Mouse (Mus musculus) retina, embryonic 14.5 days (tissue): ENCODE measurements around the gene Mark2.
"Not testable (repeated sequence)": the region's sequence is repeated elsewhere in the genome, so short reads cannot be mapped to it uniquely, and the experiment has no call there.

Experiments used
- DNase-seq: peaks from one replicate; pipeline ENCODE4 v3.0.0-alpha.2; 2015; ENCODE audit warnings: low spot score

Mark2 gene

DNA sequence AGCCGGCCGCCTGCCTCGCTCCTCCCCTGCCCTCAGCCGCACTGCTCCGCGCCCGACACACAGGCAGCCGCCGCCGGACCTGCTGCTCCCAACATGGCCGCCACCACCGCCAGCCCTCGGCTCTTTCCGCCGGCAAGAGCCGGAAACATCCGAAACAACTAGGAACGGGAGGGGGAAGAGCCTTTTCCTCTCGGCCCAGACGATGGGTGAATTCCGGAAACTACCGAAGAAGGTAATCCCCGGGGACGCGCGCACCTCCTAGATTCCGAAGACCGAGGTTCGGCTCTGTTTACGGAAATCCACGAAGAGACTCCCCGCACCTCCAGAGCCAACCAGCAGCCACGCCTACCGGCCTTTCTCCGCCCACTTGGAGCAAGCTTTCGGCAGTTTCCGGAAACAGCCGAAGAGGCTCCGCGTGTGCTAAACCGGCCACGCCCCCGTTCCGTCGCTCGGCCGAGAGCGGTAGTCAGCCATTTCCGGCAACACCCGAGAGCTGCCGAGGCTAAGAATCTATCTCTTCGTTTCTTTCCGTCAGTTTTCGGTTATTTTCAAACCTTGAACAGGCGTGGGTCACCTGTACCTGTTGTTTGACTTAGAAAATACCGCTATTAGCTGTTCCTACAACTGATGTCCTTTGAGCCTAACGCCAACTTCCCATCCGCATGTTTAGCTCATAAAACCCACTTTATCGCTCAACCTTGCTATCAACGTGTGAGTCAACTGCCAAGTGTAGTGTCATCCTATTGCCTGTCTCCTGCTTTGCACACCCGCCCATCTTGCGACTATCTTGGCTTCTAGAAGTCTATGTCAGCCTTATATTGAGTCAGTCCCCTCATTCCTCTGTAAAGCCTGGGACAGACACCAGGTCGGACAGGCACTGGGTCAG is at the start of gene Mark2:
Gene Mark2, minus strand, starts transcription at position 349 of the 886 bp plus-strand sequence.
- DNase-seq = peak; percentile 100

DNA sequence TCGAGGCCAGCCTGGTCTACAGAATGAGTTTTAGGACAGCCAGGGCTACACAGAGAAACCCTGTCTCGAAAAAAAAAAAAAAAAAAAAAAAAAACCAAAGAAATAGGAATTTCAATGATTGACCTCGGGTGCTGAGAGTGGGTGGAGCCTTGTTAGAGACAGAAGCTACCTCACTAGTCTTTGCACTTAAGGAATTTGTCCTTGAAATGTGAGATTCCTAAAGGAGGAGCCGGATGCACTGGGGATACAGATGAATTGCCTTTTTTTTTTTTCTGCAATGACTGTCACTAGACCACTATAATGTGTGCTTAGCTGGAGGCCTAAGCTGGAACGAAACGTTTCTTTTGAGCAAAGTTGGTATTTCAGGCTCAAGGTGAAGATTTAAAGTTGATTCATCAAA is 46.8 kb upstream of the Mark2 start:
- no peak for DNase-seq

DNA sequence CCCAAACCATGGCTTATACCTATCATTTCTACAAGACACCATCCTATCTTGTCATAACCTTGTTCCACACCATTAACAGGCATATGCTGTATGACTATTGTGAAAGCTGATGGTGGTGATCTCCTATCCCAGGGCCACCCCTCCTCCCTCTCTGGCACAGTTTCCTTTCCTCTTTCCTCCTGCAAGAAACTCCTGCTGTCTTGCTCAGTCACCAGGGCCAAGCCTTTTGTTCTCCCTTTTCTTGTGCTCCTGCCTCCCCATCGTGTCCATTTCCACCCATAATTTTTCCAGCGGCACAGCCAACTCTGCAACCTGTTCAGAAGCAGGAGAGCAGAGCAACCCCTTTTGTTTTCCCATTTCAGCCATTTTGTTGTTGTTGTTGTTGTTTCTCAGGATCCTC is 44.4 kb upstream of the Mark2 start:
- no peak for DNase-seq

DNA sequence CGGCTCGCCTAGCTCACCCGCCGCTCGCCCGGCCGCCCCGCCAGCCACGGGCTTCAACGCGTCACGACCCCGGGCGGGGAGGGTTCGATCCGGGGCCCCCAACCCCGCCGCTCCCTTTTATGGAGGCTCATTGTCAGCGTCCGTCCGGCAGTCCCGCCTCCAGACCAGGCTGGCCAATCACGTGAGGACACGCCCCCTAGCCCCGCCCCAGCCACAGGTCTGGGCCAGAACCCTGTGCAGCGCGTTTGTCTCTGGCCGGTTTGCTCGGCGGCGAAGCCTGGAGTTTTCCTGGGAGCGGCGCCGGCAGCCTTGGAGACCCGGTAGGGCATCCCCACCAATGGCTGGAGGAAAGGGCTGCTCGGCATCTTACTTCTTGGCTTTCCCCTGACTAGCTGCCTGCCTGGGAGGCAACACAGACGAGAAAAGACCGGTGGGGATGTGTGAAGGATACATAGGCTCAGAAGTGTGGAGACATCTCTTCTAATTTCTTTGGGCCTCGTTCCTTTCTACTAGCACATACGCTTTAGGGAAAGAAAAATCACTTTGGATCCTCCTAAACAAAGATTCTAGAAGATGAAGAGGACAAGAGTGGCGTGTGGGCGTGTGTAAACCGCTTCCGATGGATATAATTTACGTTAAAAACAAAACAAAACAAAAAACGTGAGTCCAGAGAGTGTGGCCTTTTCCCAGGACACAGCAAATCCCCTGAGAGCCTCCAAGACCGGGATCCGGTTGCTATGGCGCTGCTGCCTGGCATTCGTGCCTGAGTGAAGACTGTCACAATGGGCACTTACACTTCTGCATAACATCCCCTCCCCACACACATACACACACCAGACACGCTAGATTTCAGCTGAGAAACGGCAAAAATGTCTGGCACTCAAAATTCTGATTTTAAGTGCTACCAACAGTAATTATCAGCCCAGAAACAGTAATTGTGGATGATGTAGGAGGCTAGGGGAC is 41.5 kb upstream of the Mark2 start, which contains the start of gene Spindoc:
Gene Spindoc, minus strand, starts transcription at position 92 of the 963 bp plus-strand sequence.
- DNase-seq = peak; percentile 98

DNA sequence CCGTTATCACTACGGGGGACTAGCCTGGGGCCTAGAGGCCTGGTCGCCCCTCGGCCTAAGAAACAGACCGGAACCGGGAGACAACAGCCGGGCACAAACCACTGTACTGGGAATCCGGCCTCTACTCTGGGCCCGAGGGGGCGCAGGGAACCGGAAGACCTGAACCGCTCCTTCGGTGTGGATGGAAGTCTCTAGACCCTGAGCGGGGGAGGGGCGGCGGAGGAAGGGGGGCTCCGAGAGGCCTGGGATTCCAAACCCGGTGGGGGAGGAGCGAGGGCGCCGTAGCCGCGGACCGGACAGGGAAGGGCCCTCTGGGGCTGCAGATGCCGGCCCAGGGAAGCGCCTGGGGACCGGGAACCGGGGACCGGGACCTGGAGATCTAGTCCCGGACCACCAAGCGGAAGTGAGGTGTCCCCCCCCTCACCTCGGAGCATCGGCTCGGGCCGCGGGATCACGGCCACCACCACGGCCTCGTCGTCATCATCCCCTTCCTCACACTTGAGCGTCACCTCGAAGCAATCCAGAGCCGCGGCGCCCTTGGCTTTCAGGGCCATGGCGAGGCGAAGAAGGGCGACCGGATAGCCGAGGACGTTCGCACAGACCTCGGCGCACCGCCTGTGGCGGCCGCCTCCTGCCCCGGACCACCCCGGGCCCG is 40.7 kb upstream of the Mark2 start:
- peak; percentile 74 for DNase-seq

DNA sequence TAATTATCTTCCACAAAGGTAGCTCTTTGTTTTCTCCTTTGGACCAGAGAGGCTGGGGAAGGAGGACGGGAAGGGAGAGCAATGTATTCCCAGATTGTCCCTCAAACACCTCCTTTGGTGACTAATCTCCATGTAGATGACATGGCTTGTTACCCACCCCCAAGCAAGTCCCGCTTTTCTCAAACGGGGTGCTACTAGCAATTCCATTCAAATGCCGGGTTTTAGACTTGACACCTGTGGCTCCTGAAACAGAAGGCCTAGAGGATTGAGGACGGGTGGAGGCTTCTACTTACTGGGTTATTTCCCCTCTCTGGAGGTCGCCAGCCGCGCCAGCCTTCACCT is 40.2 kb upstream of the Mark2 start:
- DNase-seq = no peak

DNA sequence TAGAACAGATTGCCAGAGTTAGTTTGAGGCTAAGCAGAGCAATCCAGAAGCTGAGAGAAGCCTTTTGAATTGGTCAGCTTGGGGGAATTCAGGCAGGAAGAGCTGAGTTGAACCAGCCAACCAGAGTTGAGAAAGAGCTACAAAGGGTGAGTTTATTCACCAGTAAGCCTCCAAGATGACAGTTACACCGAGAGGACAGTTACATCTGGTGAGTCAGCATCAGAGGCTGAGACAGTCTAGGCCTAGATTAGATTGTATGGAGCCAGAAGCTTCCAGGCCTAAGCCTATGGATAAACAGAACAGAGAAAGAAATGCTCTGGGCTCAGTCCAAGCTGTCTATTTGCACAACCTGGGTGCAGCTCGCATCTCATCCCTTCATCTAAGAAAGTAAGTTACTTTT is 36.0 kb upstream of the Mark2 start:
- DNase-seq = no peak

DNA sequence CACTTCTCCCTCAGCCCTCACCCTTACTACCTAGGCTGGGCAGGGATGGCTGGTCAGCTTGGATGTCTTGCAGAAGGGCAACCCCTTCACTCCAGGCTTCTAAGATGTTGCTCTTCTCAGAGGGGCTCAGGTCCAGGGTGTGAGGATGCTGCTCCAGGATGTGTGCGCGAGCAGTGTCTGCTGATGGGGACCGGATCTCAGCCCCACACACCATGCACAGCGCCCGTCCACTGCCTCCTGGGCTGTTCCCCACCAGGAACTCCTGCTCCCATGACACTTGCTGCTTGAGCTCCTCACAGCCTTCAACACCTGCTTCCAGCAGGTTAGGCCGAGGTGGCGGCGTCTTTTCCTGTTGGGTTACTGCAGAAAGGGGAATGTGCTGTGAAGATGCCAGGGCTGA is 32.8 kb upstream of the Mark2 start:
- no peak for DNase-seq

DNA sequence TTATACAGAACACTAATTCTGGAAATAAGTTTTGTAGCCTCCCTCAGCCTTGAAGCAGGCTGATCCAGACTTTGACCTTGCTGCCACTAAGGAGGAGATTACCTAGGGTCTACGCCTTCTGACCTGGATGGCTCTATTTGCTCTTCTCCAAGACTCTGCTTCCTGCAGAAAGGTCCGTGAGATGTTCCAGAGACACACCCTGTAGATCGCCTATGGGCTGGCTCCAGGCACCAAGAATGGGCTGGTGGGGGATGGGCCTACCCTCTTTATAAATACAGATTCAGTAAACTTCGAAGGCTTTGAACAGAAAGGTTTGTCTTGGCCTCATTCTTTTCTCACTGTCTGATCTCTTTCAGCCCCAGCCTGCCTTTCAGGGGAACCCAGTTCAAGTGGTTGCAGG is 27.8 kb upstream of the Mark2 start:
- DNase-seq = not testable (repeated sequence)

DNA sequence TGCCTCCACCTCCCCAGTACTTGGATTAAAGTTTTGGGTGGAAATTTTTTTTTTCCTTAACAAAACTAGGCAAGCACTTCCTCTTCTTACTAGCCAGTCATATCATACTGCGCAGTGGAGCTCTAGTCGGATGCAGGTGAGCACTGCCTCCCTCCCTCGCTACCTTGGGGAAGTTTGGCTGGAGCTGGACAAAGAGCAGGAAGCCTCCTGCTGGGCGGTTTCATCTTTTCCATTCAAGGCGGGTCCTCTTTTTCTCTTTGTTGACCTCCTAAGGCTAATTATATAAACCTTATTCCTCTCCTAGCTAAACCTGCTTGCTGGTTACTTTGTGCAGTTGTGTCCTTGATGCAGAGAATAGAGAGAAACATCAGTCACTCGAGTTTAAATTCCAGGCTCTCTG is 12.0 kb upstream of the Mark2 start:
- DNase-seq = no peak

DNA sequence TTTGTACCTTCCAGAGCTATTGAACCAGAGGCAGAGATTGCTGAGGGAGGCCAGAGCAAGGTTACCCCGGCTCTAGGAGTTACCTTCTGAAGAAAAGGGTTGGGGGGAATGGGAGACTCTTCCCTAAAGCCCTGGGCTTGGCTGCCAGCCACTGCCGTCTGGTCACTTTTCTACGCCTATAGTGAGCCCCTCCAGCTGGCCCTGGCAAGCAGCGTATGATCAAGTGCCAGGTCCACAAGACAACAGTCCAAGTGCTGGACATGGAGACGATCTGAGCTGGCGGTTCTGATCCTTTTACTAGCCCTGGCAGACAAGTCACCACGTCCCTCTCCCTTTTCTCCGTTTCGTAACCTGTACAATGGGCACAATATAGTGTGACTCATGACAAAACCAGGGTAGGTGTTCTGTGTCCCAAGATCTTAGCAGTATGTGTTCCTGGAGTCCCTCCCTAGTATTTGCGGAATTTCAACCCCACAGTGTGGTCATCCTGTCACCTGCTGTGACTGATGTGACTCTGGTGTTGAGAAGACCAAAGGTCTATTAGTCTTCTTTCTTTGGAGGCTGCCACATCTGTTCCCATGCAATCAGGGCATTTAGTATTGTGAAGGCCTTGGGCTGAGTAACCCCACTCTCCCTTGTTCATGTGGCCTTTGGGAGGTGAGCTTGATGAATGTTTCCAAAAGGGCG is 11.3 kb upstream of the Mark2 start:
- DNase-seq = no peak

DNA sequence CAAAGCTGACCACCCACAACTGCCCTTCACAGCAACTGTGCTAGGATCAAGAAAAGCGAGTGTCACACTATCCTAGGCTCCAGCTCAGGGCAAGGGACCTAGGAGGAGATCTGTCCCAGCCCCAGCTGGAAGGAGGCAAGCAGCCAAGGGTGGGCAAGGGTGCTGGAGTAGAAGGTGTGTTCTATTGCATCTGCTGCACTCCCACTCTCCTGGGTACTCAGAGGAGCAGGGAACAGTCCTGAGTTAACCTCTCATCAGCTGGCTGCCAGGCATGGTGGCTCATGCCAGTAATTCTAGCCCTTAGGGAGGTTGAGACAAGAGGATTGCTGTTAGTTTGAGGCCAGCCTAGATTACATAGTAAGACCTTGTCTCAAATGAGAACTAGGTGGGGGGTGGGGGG is 8.3 kb upstream of the Mark2 start:
- DNase-seq = no peak

DNA sequence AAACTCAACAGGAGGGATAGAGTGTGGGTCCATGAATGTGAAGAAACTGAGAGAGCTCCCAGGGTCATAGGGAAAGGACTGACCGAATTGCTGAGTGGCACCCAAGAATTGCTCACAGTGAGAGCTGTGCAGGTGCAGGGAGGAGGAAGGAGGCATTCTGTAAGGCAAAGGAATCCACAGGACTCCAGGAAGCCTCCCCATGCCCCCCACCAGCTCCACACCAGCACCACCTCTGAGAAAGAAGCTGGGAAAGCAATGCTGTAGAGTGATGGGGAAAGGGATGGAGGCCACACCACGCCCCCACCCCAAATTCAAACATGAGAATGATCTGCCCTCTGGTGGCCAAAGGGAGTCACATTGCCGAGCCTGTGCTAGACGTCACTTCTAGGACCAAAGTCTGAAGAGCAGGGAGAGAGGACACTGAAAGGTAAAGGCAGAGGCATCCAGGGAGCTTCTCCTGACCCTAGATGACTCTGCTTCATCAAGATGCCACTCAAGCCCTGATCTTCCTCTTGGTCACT is 3.6 kb upstream of the Mark2 start:
- peak; percentile 89 for DNase-seq

DNA sequence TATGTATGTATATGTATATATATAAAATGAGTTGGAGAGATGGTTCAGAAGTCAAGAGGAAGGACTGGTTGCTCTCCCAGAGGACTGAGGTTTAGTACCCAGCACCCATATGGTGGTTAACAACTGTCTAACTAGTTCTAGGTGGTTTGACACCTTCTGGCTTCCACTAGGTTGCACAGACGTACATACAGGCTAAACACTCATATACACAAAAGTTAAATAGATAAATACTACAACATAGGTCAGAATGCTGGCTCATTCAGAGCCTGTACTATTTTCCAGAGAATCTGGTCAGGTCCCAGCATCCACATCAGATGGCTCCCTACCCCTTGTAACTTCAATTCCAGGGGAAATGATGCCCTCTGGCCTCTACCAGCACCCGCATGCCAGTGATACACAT is 986 bp upstream of the Mark2 start:
- DNase-seq = no peak

DNA sequence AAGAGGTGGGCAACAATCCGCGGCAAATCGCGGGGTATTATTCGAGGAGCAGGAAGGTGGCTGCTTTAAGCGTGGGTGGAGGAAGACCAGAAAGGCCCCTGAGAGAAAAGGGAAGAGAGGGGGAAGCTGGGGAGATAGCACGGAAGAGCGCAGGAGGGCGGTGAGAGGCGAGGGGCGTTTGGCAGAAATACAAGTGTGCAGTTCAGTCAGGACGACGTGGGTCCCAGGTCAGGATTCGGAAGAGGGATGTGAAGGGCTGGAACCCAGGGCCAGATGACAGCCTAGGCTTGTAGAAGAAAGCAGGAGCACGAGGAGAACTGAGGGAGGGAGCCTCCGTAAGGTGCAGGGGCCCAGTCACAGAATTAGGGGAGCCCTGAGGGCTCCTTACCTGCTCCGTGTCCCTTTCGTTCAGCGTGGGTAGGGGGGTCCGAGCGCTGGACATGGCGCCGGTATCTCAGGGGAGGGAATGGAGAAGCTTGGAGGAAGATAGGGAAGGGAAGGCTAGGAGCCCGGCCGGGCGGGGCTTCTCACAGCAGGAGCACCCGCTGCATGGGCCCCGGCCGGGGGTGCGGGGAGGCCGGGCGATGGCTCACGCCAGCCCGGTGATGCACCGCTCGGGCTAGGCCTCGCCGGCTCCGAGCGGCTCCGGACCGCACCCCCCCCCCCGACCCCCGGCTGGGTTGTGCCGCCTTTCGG is 732 bp downstream of the Mark2 start:
- no peak for DNase-seq

DNA sequence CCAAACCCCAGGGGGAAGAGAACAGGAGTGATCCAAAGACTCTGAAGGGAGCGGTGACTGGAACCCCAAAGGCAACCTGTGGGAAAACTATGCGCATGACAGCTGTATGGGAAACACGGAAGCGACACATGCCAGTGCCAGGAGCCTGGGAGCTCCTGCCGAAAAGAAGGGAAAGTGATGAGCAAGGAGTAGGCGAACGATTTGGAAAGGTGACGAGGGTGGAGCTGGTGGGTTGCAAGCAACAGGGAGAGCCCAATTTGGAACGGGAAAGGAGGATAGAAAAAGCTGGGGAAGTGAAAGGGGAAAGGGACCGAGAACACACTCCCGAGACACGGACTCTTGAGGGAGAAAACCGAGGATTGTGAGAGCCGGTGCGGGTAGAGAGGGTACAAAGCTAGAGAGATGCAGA is 1.3 kb downstream of the Mark2 start:
- peak; percentile 16 for DNase-seq

DNA sequence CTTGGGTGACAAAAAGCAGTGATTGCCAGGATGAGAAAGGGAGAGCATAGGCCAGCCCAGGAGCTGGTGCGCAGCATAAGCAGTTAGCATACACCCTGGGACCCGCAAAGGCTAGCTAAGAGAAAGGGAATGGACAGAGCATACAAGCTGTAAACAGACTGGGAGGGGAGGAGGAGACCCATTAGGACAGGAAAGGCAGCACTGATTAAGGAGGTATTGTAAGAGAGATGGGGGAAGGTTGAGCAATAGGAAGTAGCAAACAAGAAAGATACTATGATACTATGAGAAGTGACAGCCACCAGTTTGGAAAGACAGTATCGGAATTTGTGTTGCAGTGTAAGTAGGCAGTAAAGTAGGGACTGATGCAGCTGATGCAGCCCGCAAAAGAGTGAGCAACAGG is 1.8 kb downstream of the Mark2 start:
- no peak for DNase-seq

DNA sequence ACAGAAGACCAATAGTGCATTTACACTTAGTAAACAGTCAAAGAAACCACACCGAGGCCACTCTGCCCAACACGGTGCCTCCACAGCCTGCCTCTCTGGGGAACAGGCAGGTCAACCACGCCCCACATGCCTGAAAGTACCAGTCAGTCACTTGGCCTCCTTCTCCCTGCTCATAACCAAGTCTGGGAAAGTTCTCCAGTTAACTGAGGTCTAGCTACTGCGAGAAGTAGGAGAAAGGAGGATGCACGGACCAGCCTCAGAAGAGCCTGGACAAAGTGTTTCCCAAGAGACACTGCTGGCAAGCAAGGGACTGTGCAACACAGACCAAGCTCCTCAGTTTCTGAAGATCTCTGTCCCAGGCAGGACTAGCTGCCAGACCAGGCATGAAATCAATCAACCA is 2.6 kb downstream of the Mark2 start:
- DNase-seq = no peak

DNA sequence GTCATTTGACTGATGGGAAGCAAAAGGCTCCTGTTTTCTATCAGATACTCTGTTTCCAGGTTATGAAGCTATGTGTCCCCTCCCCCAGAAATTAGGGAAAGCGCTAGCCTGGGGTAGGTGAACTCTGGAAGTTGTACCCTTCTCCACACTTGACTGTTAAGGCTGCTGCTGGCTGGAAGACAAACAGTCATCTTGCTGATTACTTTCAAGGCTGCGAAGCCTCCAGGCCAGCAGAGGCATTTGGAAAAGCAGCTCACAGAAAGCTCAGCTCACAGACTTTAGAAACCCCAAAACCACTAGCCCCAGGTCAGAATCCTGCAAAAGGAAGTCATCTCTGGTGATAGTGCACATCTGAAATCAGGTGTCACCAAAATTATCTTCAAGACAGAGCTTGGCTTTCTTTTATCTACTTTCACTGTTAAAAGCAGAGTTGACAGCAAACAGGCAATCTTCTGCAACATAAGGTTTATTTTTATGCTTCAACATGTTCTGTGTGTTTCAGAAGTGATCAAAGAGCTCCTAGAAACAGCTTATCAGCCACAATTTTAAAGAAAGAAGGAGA is 3.8 kb downstream of the Mark2 start:
- no peak for DNase-seq

DNA sequence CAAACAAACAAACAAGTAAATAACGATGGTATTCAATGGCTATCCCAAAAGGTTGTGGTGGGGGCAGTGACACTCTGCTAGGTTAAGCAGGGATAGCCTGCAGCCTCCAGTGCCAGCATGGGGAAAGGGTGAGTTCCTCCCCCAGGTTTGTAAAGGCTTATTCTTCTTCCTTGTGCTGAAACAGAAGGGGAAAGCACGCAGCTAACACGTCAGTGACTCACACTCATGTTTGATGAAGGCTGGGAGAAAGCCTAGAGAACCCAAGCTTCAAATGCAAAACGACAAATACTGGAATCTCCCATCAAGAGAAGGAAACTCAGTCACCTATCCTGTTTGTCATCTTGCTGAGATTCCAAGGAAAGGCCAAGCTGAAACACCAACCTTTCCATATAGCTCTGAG is 6.0 kb downstream of the Mark2 start:
- DNase-seq = no peak

DNA sequence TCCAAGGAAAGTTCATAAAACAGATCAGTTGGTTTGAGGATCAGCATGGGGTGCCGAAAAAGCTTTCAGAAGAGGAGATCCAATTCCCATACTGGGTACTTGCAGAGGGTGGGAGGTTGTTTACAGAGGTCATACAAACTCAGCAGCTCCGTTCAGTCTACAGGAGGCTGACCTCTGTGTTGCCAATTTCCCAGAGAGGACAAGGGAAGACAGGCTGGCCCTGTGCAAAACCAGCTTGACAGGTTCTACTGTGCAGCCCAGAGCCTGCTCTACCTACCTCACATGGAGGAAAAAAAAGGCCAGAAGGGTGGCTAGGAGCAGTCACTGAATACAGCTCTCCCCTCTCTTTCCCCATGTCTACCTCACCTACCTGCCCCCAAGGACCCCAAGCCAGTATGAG is 7.6 kb downstream of the Mark2 start:
- no peak for DNase-seq
